Mouse (Mus musculus) lung, postnatal 0 days (tissue): ENCODE data around the gene Mpnd.

ENCODE experiments used
- CTCF ChIP-seq: IDR thresholded peaks from 2 replicates; pipeline ENCODE4 v1.5.1; 2016; ENCODE audit warnings: antibody characterized with exemption, mild to moderate bottlenecking
- EP300 ChIP-seq: IDR thresholded peaks from 2 replicates; pipeline ENCODE4 v1.6.1; 2016; ENCODE audit warnings: antibody characterized with exemption, mild to moderate bottlenecking, control low read depth

DNA sequence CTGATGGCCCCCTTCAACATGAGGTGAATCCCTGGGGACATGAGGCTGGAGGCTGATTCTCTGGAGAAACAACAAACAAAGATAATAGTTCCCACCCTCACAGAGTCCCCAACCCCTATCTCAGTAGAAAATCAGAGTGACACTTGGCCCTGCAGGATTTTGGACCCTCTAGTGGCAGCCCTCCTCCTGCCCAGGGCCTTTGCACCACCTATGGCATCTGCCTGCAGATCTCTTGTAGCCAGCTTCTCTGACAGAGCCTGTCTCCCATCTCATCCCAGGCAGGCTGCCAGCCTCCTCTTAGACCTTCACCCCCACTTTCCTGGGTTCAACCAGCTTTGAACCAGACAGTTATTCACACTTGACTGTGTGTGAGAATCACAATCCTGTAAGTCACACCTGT is 44.7 kb upstream of the Mpnd start:
- TF ChIP-seq CTCF: no peak
- no peak for TF ChIP-seq EP300
